In the genomic region with DNA sequence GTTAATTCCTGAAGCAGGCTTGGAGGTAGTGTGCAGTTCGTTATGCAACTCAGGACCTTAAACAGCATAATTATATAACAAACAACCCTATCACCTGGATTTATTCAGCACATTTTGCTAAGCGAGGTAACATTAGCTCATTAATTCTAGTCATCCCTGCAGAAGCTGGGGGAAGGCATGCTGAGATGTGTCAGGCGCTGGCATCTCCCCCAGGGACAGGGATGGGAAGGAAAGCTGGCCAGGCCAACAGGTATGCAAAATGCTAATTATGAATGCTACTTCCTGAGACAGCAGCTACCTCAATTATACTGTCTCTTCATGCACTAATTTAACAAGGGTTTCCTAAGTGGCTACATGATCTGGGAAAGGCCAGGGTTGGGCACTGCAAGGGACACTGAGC, we compare ENCODE assay signal across 24 mouse cellular contexts.
DNase-seq lines count a peak whose midpoint lies in the region; ATAC-seq lines count a peak whose summit lies in the region.
"Had no signal": no experiment of that assay in that cellular context is flagged by ENCODE, and none has a peak within 500 bp of the region (broad histone marks: within the 10 kb centered on the region; RNA-seq: fewer than 3 reads in every experiment).

No protein-coding gene starts in this region.

- 64% methylated on average over 3 of the region's 3 CpGs for WGBS in midbrain, embryonic 14.5 days
- 55% methylated on average over 3 of the region's 3 CpGs for WGBS in midbrain, embryonic 15.5 days

- peaks cover 2% of the 10 kb centered on the region; the same call in 1 of the 2 replicates for H3K36me3 ChIP-seq in midbrain, embryonic 14.5 days (ENCODE audit: control insufficient read depth, insufficient read depth, low read length)
- H3K36me3 ChIP-seq in midbrain, embryonic 15.5 days (replicated peaks) = no peaks in the 10 kb centered on the region
- H3K36me3 ChIP-seq: embryonic facial prominence, embryonic 15.5 days; intestine, embryonic 15.5 days had no signal

- H3K4me3 ChIP-seq in midbrain, embryonic 14.5 days (replicated peaks; ENCODE audit: low read depth, low read length) = no peak overlapping the region
- H3K4me3 ChIP-seq in midbrain, embryonic 15.5 days = no peak overlapping the region
- H3K4me3 ChIP-seq: embryonic facial prominence, embryonic 15.5 days; erythroblast, embryonic 14.5 days; forebrain, embryonic 10.5 days; gastrocnemius, adult 2 months; heart, embryonic 13.5 days; hindbrain, embryonic 13.5 days; intestine, embryonic 15.5 days had no signal

- ATAC-seq in cerebellum, adult (ENCODE audit: insufficient number of reproducible peaks, low FRiP score, low TSS enrichment) = no peak; the same call in 1 of the 2 replicates
- ATAC-seq in midbrain, embryonic 14.5 days (ENCODE audit: low FRiP score, low TSS enrichment) = no peak
- ATAC-seq in midbrain, embryonic 15.5 days (replicated peaks) = no peak
- ATAC-seq: activated CD4-positive, CD25-positive, alpha-beta regulatory T cell, adult 4 months; forebrain, embryonic 14.5 days; intestine, embryonic 15.5 days; Patski had no signal

- peak; percentile 52 to 62 for DNase-seq in cerebellum, adult 18-20 months
- DNase-seq in midbrain, embryonic 14.5 days = peak; percentile 25
- DNase-seq in cerebellum, adult 9-10 months = peak; percentile 65
- DNase-seq in spleen, postnatal 14 days (ENCODE audit: low spot score in 2 of 2) = no peak
- DNase-seq in retina, postnatal 1 day = no peak
- DNase-seq: adrenal gland, postnatal 14 days; embryo, embryonic 11 days; gastrocnemius, adult 2 months; gastrocnemius, postnatal 25 days; heart, postnatal 10 days; heart, postnatal 4 days; kidney, adult 18-20 months had no signal

- H3K4me2 ChIP-seq in midbrain, embryonic 14.5 days (ENCODE audit: low read length) = no peak overlapping the region
- no peak overlapping the region for H3K4me2 ChIP-seq in midbrain, embryonic 15.5 days
- H3K4me2 ChIP-seq: embryonic facial prominence, embryonic 15.5 days; heart, embryonic 13.5 days; hindbrain, embryonic 13.5 days; intestine, embryonic 15.5 days had no signal

- no peak overlapping the region for H3K9ac ChIP-seq in midbrain, embryonic 14.5 days (replicated peaks; ENCODE audit: low read length)
- no peak overlapping the region for H3K9ac ChIP-seq in midbrain, embryonic 15.5 days
- H3K9ac ChIP-seq: embryonic facial prominence, embryonic 15.5 days; heart, embryonic 13.5 days; hindbrain, embryonic 13.5 days; intestine, embryonic 15.5 days had no signal

- no peak overlapping the region for H3K27ac ChIP-seq in midbrain, embryonic 14.5 days (replicated peaks; ENCODE audit: low read depth, low read length)
- no peak overlapping the region for H3K27ac ChIP-seq in midbrain, embryonic 15.5 days
- H3K27ac ChIP-seq: embryonic facial prominence, embryonic 15.5 days; forebrain, embryonic 10.5 days; gastrocnemius, adult 2 months; hindbrain, embryonic 13.5 days; intestine, embryonic 15.5 days had no signal

- H3K27me3 ChIP-seq in midbrain, embryonic 14.5 days (ENCODE audit: control insufficient read depth, insufficient read depth, low read length) = no peaks in the 10 kb centered on the region
- H3K27me3 ChIP-seq in midbrain, embryonic 15.5 days (replicated peaks) = no peaks in the 10 kb centered on the region
- H3K27me3 ChIP-seq: CH12.LX; embryonic facial prominence, embryonic 15.5 days; heart, embryonic 13.5 days; hindbrain, embryonic 13.5 days; intestine, embryonic 15.5 days; Patski had no signal

- no peaks in the 10 kb centered on the region for H3K9me3 ChIP-seq in midbrain, embryonic 14.5 days (ENCODE audit: control insufficient read depth, low read length)
- no peaks in the 10 kb centered on the region for H3K9me3 ChIP-seq in midbrain, embryonic 15.5 days
- H3K9me3 ChIP-seq: embryonic facial prominence, embryonic 15.5 days; forebrain, embryonic 10.5 days; hindbrain, embryonic 13.5 days; intestine, embryonic 15.5 days had no signal

- H3K4me1 ChIP-seq in midbrain, embryonic 14.5 days (ENCODE audit: control insufficient read depth, insufficient read depth, low read length) = peaks cover 15% of the 10 kb centered on the region
- H3K4me1 ChIP-seq in midbrain, embryonic 15.5 days = peaks cover 21% of the 10 kb centered on the region

Comparison
In these comparisons a context has a peak if more than half of its experiments do, and no peak if none do; other contexts are left out.
1. DNase-seq: peak in cerebellum, adult 18-20 months (2 of 2), midbrain, embryonic 14.5 days (single experiment) and cerebellum, adult 9-10 months (single experiment); none in spleen, postnatal 14 days (0 of 2) and retina, postnatal 1 day (single experiment).